Mouse (Mus musculus) lung, adult 2 months (tissue): ENCODE results near the gene Snai1. TPM values are rescaled to one million over a fixed set of nuclear protein-coding genes. Genes with fewer than 3 reads are reported as not detected.

Source experiments
- DNase-seq: peaks from one replicate; pipeline ENCODE4 v3.0.0; 2022
- H3K4me1 ChIP-seq: fragments of 200-500 bp; 2 replicates; pipeline ENCODE4 v1.6.1; 2011; ENCODE audit warnings: low read length; ENCODE audit not compliant: control insufficient read depth, insufficient read depth
- H3K4me3 ChIP-seq: fragments of 200-500 bp; replicated peaks from 2 replicates; pipeline ENCODE3; 2011; ENCODE audit warnings: low read depth, mild to moderate bottlenecking, control low read depth, low read length; ENCODE audit errors: extremely low read depth
- CTCF ChIP-seq: fragments of 200-500 bp; IDR thresholded peaks from 2 replicates; pipeline ENCODE4 v1.5.1; 2011; ENCODE audit warnings: mild to moderate bottlenecking, low read length, control low read depth; ENCODE audit not compliant: insufficient read depth
- POLR2A ChIP-seq: fragments of 200-500 bp; IDR thresholded peaks from 2 replicates; pipeline ENCODE4 v1.6.1; 2011; ENCODE audit warnings: low read depth, mild to moderate bottlenecking, control low read depth, low read length, borderline replicate concordance; ENCODE audit errors: extremely low read depth
- WGBS: fragments of 180-500 bp; shearing (Covaris S2); methylation state at CpG from one replicate; pipeline ENCODE4 v1.1.7; 2018; 5-methylcytosine and 5-hydroxymethylcytosine counted together
- polyA plus RNA-seq: library from polyadenylated mRNA; depleted of rRNA; stranded (reverse); fragments of >200 nt; gene quantifications from 2 replicates; pipeline ENCODE4 v1.2.3, GENCODE M21; 2012

Gene Snai1
- polyA plus RNA-seq, 1 experiment: 70.8 TPM

DNA sequence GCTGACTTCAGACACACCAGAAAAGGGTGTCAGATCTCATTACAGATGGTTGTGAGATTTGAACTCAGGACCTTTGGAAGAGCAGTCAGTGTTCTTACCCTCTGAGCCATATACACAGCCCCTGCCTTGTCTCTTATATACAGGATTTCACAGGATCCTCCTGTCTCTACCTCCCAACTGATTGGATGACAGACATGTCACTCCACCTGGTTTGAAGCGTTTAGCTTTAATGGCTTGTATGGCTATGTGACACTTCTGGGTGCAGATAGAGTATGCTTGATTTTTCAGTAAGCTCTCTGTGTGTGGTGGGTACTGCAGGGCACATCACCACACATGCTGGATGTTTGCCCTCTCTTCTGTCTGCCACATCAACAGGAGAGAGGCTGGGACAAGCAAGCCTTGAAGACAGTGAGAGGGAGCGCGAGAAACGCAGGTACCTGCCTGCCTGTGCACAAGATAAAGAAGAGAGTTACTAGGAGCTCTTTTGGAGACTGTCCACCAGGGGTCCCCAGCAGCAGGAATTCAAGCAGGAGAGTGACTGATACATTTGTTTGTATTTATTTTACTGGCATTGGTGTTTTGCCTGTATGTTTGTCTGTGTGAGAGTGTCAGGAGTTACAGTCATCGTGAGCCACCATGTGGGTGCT lies 18.3 kb upstream of the Snai1 start:
- WGBS: 83% methylated on average over 5 of the region's 5 CpGs
- H3K4me3 ChIP-seq: no peak overlapping the region
- DNase-seq: no peak
- TF ChIP-seq POLR2A (no peak), CTCF (no peak)
- no peaks in the 10 kb centered on the region for H3K4me1 ChIP-seq

DNA sequence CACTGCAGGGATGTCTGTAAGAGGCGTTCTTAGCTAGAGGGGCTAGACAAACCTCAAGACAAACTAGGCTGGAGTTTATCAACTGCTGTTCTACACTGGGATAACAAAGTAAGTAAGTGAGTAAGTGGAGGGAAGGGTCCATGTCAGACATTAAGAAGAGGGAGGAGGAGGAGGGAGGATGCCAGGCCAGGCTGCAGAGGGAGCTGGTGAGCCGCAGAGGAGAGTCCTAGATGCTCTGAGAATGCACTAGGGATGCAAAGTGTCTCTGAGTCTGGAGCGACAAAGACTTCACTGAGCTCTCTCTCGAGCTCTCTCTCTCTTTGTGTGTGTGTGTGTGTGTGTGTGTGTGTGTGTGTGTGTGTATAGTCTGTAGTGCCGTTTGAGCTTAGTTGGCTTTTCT lies 9.7 kb upstream of the Snai1 start:
- TF ChIP-seq CTCF: peak; percentile 45; the same call in 1 of the 2 replicates
- no peak for TF ChIP-seq POLR2A
- Histone ChIP-seq H3K4me3 (no peak overlapping the region), H3K4me1 (no peaks in the 10 kb centered on the region)
- WGBS: 23% methylated on average over 5 of the region's 5 CpGs
- DNase-seq: no peak

DNA sequence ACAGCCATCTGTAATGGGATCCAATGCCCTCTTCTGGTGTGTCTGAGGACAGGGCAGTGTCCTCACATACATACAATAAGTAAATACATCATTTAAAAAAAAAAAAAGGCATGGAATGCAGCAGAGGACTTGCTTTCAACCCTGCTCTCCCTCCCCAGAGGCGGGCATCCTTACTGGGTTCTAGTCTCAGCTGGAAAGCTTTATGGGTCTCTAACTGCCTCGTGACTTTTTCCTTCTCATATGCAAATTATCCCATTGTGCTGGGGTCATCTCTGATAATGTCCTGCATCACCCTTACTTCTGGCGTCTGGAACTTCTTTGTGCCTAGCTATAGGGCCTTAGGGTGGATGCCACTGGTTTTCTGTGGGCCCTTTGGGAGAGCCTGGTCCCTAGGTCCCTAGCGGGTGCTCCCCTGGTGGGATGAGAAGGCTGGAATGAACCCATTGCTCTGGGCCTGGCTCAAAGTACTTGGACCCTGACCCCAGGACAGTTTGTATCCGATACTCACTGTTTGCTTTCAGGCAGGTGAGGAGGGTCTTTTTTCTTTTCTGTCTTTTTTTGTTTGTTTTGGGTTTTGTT lies 8.0 kb upstream of the Snai1 start:
- no peak overlapping the region for H3K4me3 ChIP-seq
- no peak for TF ChIP-seq CTCF
- no peak for TF ChIP-seq POLR2A
- no peak for DNase-seq
- H3K4me1 ChIP-seq: no peaks in the 10 kb centered on the region
- 81% methylated on average over 5 of the region's 5 CpGs for WGBS

DNA sequence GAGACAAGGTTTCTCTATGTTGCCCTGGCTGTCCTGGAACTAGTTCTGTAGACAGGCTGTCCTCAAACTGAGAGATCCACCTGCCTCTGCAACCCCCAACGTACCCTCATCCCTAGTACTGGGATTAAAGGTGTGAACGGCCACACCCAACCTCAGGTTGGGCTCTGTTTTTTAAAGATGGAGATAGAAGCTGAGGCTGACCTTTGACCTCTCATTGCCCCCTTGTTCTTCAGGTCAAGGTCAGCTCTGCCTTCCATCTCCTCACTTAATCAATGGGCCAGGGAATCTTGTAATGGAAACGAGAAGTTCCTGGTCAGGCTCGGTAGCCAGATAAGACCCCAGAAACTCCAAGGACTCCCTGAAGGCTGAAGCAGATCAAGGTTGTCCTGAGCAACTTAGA lies 7.5 kb upstream of the Snai1 start:
- H3K4me1 ChIP-seq: no peaks in the 10 kb centered on the region
- H3K4me3 ChIP-seq: no peak overlapping the region
- no peak for DNase-seq
- TF ChIP-seq POLR2A (no peak), CTCF (no peak)
- WGBS: 89% methylated on average over 4 of the region's 4 CpGs

DNA sequence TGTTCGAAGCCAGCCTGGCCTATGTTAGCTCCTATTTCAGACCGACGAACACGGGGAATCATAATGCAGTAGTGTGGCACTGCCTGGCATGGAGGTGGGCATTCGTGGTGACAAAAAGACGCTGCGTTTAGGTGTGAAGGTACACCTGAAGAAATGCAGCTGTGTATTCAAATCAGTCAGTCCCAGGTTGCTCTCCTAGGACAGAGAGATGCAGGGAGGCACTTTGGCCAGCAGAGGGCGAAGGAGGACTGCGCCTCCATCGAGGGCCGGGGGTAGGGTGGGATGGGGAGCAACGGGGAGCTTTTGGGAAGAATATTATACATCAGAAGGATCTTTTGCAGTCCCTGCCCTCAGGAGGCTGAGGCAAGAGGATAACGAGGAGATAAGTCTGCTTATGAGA lies 5.9 kb upstream of the Snai1 start:
- TF ChIP-seq POLR2A (no peak), CTCF (peak; percentile 84)
- no peaks in the 10 kb centered on the region for H3K4me1 ChIP-seq
- H3K4me3 ChIP-seq: no peak overlapping the region
- 16% methylated on average over 13 of the region's 13 CpGs for WGBS
- peak; percentile 53 for DNase-seq

DNA sequence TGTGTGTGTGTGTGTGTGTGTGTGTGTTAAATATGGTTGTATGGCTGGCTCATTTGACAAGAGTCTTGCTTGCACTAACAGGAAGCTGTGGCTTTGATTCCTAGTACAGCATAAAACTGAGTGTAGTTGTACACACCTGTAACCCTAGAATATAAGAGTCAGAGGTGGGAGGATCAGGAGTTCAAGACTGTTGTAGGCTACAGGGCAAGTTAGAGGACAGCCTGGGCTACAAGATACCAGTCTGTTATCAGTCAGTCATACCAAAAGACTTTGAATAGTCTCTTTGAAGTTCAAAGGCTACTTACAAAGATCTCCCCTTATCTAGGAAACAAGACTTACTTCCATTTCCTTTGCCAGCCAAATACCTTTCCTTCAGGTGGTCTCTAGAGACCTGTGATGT lies 4.1 kb upstream of the Snai1 start:
- Histone ChIP-seq H3K4me3 (no peak overlapping the region), H3K4me1 (no peaks in the 10 kb centered on the region)
- no peak for DNase-seq
- no peak for TF ChIP-seq CTCF
- TF ChIP-seq POLR2A: no peak

DNA sequence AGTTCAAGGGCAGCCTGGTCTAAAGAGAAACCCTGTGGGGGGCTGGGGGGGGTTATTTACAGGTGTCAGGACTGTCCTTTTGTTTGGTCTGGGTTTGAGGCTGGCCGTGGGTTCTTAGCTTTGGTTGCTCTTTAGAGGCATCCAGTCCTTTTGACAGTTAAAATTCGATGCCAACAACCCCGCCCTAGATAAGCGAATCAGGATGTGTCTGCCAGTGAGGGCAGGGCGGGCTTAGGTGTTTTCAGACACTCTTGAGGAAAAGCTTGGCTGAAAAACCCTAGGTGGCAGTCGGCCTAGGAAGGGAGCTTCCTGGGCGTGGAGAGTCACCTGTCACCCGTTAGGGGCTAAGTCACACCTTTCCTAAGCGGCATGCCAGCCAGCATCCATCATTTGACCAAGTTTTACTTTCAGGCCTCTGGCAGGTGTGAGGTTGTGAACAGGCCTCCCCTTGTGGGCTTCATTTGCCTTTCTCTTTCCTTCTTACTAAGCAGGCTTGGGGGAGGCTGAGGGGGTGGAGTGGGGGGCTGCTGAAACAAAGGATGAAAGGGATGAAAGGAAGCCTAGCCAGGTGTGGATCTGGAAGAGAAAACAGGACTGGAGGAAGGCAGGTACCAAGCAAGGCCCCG lies 1.6 kb upstream of the Snai1 start:
- H3K4me1 ChIP-seq: no peaks in the 10 kb centered on the region
- no peak for TF ChIP-seq CTCF
- no peak for TF ChIP-seq POLR2A
- no peak overlapping the region for H3K4me3 ChIP-seq
- DNase-seq: no peak
- 54% methylated on average over 10 of the region's 10 CpGs for WGBS

DNA sequence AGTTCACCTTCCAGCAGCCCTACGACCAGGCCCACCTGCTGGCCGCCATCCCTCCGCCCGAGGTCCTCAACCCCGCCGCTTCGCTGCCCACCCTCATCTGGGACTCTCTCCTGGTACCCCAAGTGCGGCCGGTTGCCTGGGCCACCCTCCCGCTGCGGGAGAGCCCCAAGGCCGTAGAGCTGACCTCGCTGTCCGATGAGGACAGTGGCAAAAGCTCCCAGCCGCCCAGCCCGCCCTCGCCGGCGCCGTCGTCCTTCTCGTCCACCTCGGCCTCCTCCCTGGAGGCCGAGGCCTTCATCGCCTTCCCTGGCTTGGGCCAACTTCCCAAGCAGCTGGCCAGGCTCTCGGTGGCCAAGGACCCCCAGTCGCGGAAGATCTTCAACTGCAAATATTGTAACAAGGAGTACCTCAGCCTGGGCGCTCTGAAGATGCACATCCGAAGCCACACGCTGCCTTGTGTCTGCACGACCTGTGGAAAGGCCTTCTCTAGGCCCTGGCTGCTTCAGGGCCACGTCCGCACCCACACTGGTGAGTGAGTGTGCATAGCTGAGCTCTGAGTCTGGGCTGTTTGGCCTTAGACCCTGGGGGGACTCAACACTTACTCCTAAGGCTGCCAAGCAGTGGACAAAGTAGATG lies 794 bp downstream of the Snai1 start:
- Histone ChIP-seq H3K4me3 (peak overlapping the region; percentile 65), H3K4me1 (peaks cover 15% of the 10 kb centered on the region; the same call in 1 of the 2 replicates)
- DNase-seq: peak; percentile 36
- 55% methylated on average over 33 of the region's 34 CpGs for WGBS
- TF ChIP-seq POLR2A: no peak
- no peak for TF ChIP-seq CTCF

DNA sequence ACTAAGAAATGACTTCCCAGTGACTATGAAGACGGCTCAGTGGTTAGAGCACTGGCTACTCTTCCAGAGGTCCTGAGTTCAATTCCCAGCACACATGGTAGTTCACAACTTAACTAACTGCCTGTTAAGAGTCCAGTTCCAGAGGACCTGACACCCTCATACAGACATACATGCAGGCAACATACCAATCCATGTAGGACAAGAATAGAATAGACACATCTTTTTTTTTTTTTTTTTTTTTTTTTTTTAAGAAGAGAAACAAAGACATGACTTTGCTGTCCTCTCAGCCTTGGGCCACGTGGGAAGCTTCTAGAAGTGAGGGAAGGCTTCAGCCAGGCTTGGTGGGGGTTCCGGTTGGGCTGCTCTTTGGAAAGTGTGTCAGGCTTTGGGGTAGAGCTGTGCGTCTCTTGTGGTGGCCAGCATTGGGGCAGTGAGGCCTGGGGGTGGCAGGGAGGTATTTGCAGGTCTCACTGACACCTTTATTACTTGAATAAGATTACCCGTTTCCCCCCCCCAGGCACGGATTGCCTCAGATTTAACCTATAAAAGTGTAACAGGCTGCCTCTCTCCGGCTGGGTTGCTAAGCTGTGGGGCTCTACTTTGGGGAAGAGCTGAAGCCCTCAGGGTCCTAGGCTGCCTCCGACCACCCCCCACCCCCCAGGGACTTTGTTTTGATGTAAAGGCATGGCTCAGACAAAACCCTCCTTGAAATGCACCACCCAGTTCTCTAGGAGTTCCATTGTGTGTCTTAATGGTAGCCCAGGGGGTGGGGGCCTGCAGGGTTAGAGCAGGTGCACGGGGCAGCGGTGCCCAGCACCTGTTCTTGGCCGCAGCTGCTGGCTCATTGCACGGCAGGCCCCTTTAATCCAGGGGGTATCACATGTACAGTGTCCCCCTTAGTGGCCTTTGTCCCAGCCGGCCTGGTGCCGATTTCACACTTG lies 1.8 kb downstream of the Snai1 start:
- no peak for DNase-seq
- 60% methylated on average over 14 of the region's 14 CpGs for WGBS
- H3K4me1 ChIP-seq: peaks cover 20% of the 10 kb centered on the region; the same call in 1 of the 2 replicates
- H3K4me3 ChIP-seq: peak overlapping the region; percentile 61
- TF ChIP-seq POLR2A: no peak
